Mouse (Mus musculus): ENCODE data around the gene Hes7. TPM values are rescaled to one million over a fixed set of nuclear protein-coding genes. Genes with fewer than 3 reads are reported as not detected.

Hes7 gene
- total and polyA plus RNA-seq, 2 experiments from 2014 or later: 1.9 to 2.5 TPM

- Histone ChIP-seq H3K4me3 (ENCODE audit: low read length) (peak overlapping the region; percentile 37), H3K9me3 (ENCODE audit: low read length) (no peaks in the 10 kb centered on the region), H3K27me3 (ENCODE audit: insufficient read depth, low read length) (no peaks in the 10 kb centered on the region), H3K4me2 (ENCODE audit: low read depth, low read length) (peak overlapping the region; percentile 63), H3K27ac (peak overlapping the region; percentile 48; the same call in 1 of the 2 replicates), H3K9ac (replicated peaks; ENCODE audit: low read length) (peak overlapping the region; percentile 31; the same call in 1 of the 2 replicates), H3K4me1 (ENCODE audit: insufficient read depth, low read length) (no peaks in the 10 kb centered on the region), H3K36me3 (ENCODE audit: insufficient read depth, low read length) (peaks cover 40% of the 10 kb centered on the region)
- ATAC-seq: peak; percentile 76; the same call in 1 of the 2 replicates
- DNase-seq (ENCODE audit: low spot score): peak; percentile 92
- TF ChIP-seq CTCF (IDR thresholded peaks at IDR 0.05; ENCODE audit: low read depth): no peak
- 1% methylated on average over 30 of the region's 30 CpGs for WGBS
Observed at GRCm38 (mm10) chr11:69110319-69111046, 9.7 kb upstream of the Hes7 start.

- peak overlapping the region; percentile 37 for H3K4me3 ChIP-seq (ENCODE audit: low read length)
- DNase-seq (ENCODE audit: low spot score): no peak
Observed at GRCm38 (mm10) chr11:69111051-69111810, 9.0 kb upstream of the Hes7 start.

GRCm38 (mm10) chr11:69111865-69112264 is 8.3 kb upstream of the Hes7 start:
- DNase-seq (ENCODE audit: low spot score): peak; percentile 24
- 62% methylated on average over 4 of the region's 4 CpGs for WGBS
- H3K9ac ChIP-seq (replicated peaks; ENCODE audit: low read length): no peak overlapping the region
- no peak for TF ChIP-seq CTCF (IDR thresholded peaks at IDR 0.05; ENCODE audit: low read depth)
- ATAC-seq: no peak
- H3K9me3 ChIP-seq (ENCODE audit: low read length): no peaks in the 10 kb centered on the region
- no peaks in the 10 kb centered on the region for H3K4me1 ChIP-seq (ENCODE audit: insufficient read depth, low read length)
- no peak overlapping the region for H3K4me3 ChIP-seq (ENCODE audit: low read length)
- no peak overlapping the region for H3K27ac ChIP-seq
- H3K4me2 ChIP-seq (ENCODE audit: low read depth, low read length): peak overlapping the region; percentile 10; the same call in 1 of the 2 replicates
- H3K36me3 ChIP-seq (ENCODE audit: insufficient read depth, low read length): peaks cover 27% of the 10 kb centered on the region
- H3K27me3 ChIP-seq (ENCODE audit: insufficient read depth, low read length): no peaks in the 10 kb centered on the region

More at GRCm38 (mm10) chr11:69111051-69111810, 9.0 kb upstream of the Hes7 start:
- peak; percentile 10; the same call in 1 of the 2 replicates for ATAC-seq
- no peak for TF ChIP-seq CTCF (IDR thresholded peaks at IDR 0.05; ENCODE audit: low read depth)
- H3K9me3 ChIP-seq (ENCODE audit: low read length): no peaks in the 10 kb centered on the region
- peaks cover 33% of the 10 kb centered on the region for H3K36me3 ChIP-seq (ENCODE audit: insufficient read depth, low read length)
- peak overlapping the region; percentile 63 for H3K4me2 ChIP-seq (ENCODE audit: low read depth, low read length)
- no peaks in the 10 kb centered on the region for H3K27me3 ChIP-seq (ENCODE audit: insufficient read depth, low read length)
- H3K27ac ChIP-seq: 0 out of 2 replicates have a peak overlapping the region, but pooled peaks have one; percentile 48
- no peaks in the 10 kb centered on the region for H3K4me1 ChIP-seq (ENCODE audit: insufficient read depth, low read length)
- 5% methylated on average over 21 of the region's 21 CpGs for WGBS
- no peak overlapping the region; the same call in 1 of the 2 replicates for H3K9ac ChIP-seq (replicated peaks; ENCODE audit: low read length)

- Histone ChIP-seq H3K36me3 (ENCODE audit: insufficient read depth, low read length) (peaks cover 6% of the 10 kb centered on the region; the same call in 1 of the 2 replicates), H3K4me3 (ENCODE audit: low read length) (no peak overlapping the region), H3K27ac (no peak overlapping the region), H3K27me3 (ENCODE audit: insufficient read depth, low read length) (no peaks in the 10 kb centered on the region), H3K4me2 (ENCODE audit: low read depth, low read length) (no peak overlapping the region), H3K9ac (replicated peaks; ENCODE audit: low read length) (no peak overlapping the region), H3K9me3 (ENCODE audit: low read length) (no peaks in the 10 kb centered on the region), H3K4me1 (ENCODE audit: insufficient read depth, low read length) (no peaks in the 10 kb centered on the region)
- no peak for TF ChIP-seq CTCF (IDR thresholded peaks at IDR 0.05; ENCODE audit: low read depth)
- WGBS: 70% methylated on average over 3 of the region's 3 CpGs
- DNase-seq (ENCODE audit: low spot score) (no peak), ATAC-seq (no peak)
Observed at GRCm38 (mm10) chr11:69114018-69114417, 6.2 kb upstream of the Hes7 start.

- TF ChIP-seq CTCF (IDR thresholded peaks at IDR 0.05; ENCODE audit: low read depth): no peak
- Histone ChIP-seq H3K4me2 (ENCODE audit: low read depth, low read length) (no peak overlapping the region), H3K4me1 (ENCODE audit: insufficient read depth, low read length) (no peaks in the 10 kb centered on the region), H3K9ac (replicated peaks; ENCODE audit: low read length) (no peak overlapping the region), H3K27me3 (ENCODE audit: insufficient read depth, low read length) (no peaks in the 10 kb centered on the region), H3K9me3 (ENCODE audit: low read length) (no peaks in the 10 kb centered on the region), H3K36me3 (ENCODE audit: insufficient read depth, low read length) (0 out of 2 replicates have a peak, but pooled peaks cover under 1% of the 10 kb centered on the region), H3K27ac (no peak overlapping the region), H3K4me3 (ENCODE audit: low read length) (no peak overlapping the region)
- ATAC-seq (no peak), DNase-seq (ENCODE audit: low spot score) (no peak)
- WGBS: 80% methylated on average over 3 of the region's 3 CpGs
Observed at GRCm38 (mm10) chr11:69114621-69115020, 5.6 kb upstream of the Hes7 start.

- Histone ChIP-seq H3K36me3 (ENCODE audit: insufficient read depth, low read length) (no peaks in the 10 kb centered on the region), H3K27ac (0 out of 2 replicates have a peak overlapping the region, but pooled peaks have one; percentile 78), H3K4me3 (ENCODE audit: low read length) (0 out of 2 replicates have a peak overlapping the region, but pooled peaks have one; percentile 83), H3K4me2 (ENCODE audit: low read depth, low read length) (peak overlapping the region; percentile 97), H3K9me3 (ENCODE audit: low read length) (no peaks in the 10 kb centered on the region), H3K9ac (replicated peaks; ENCODE audit: low read length) (no peak overlapping the region), H3K4me1 (ENCODE audit: insufficient read depth, low read length) (peaks cover 15% of the 10 kb centered on the region), H3K27me3 (ENCODE audit: insufficient read depth, low read length) (no peaks in the 10 kb centered on the region)
- no peak for TF ChIP-seq CTCF (IDR thresholded peaks at IDR 0.05; ENCODE audit: low read depth)
- no peak for DNase-seq (ENCODE audit: low spot score)
- 58% methylated on average over 5 of the region's 5 CpGs for WGBS
- ATAC-seq: no peak
Observed at GRCm38 (mm10) chr11:69116843-69117242, 3.4 kb upstream of the Hes7 start.
